Mouse (Mus musculus): ENCODE results near the gene Moap1.

DNA sequence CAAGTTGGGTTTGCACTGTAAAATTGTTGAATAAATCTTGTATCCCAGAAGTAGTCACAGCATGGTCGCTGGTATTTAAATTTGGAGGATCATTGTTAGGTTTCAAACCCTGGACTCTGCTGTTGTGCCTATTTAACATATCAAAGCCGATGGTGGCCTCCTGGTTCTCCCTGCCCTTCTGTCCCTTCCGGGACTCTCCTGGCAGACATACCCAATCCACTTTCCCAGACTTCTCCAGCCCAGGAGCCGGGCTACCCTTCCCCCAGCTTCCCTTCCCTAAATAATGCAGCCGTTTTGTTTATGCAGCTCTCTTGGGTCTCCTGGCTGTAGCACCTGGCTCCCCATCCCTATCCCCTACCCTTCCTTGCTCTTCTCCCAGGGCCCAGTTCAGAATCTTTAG, 15.5 kb upstream of the Moap1 start:
- TF ChIP-seq POLR2A (IDR thresholded peaks at IDR 0.05; ENCODE audit: borderline replicate concordance, control insufficient read depth, low read depth, low read length) (no peak), CTCF (IDR thresholded peaks at IDR 0.05; ENCODE audit: control insufficient read depth, insufficient read depth, low read length) (no peak)

Data from bone marrow, adult 2 months (tissue).